Mouse (Mus musculus): ENCODE measurements around the gene Cbfa2t2. TPM values are rescaled to one million over a fixed set of nuclear protein-coding genes. Genes with fewer than 3 reads are reported as not detected.

Gene Cbfa2t2
- total RNA-seq, 2 experiments from 2014 or later, result 2.9 to 8.5 TPM

DNA sequence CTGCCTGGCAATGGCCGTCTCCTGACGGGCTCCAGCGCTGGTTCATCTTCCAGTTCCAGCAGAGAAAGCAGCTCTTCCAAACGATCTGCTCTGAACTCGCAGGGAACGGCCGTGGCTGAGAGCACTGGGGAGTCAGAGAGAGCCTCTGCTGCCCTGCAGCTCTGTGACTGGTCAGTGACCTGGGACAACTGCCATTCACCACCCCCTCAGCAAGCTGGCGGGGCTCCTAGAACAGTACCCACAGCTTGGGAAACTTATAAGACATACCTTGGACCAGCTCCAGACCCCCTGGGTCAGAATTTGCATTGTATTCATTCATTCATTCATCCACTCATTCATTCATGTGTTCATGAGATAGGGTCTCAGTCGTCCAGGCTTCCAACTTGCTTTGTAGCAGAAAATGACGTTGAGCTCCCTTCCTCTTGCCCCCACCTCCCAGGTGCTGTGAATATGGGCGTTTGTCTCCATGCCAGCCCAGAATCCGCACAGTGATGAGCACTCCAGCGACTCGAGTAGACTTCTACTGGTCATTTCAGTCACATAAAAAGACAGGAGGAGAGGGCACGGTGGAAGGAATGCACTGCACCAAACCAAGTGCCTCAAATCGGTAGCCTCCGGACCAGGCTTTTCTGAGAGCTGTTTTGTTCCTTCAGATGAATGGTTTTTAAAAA, 148.8 kb downstream of the Cbfa2t2 start:
- ATAC-seq (replicated peaks; ENCODE audit: low FRiP score, poor library complexity, severe bottlenecking), result no peak

DNA sequence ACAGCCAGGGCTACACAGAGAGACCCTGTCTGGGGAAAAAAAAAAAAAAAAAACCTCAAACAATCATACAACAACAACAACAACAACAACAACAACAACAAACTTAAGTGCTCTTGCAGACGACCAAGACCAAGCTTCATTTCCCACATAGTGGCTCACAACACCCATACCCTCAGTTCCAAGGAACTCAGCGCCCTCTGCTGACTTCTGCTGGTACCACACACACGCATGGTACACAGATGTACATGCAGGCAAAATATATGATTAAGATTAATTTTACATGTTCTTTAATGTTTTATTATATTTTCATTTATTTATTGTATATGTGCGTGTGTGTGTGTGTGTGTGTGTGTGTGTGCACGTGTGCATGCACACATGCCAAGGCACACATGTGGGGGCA, 150.1 kb downstream of the Cbfa2t2 start:
- ATAC-seq (replicated peaks; ENCODE audit: low FRiP score, poor library complexity, severe bottlenecking), result no peak

Other genes with a start within 250 kb of the Cbfa2t2 start
- gene Bpifb1, start 245.7 kb upstream of the Cbfa2t2 start, total RNA-seq (2015; ENCODE audit: low replicate concordance), result not detected in 2 replicates
- not detected in 2 replicates for gene Bpifb1, start 245.7 kb upstream of the Cbfa2t2 start, total RNA-seq (2017; ENCODE audit: low replicate concordance)
- not detected in 2 replicates for gene Bpifb5, start 212.7 kb upstream of the Cbfa2t2 start, total RNA-seq (2015; ENCODE audit: low replicate concordance)
- not detected in 2 replicates for gene Bpifb5, start 212.7 kb upstream of the Cbfa2t2 start, total RNA-seq (2017; ENCODE audit: low replicate concordance)
- not detected in 2 replicates for gene Bpifb9a, start 178.6 kb upstream of the Cbfa2t2 start, total RNA-seq (2015; ENCODE audit: low replicate concordance)
- gene Bpifb9a, start 178.6 kb upstream of the Cbfa2t2 start, total RNA-seq (2017; ENCODE audit: low replicate concordance), result not detected in 2 replicates
- not detected in 2 replicates for gene Bpifb9b, start 129.3 kb upstream of the Cbfa2t2 start, total RNA-seq (2015; ENCODE audit: low replicate concordance)
- gene Bpifb9b, start 129.3 kb upstream of the Cbfa2t2 start, total RNA-seq (2017; ENCODE audit: low replicate concordance), result not detected in 2 replicates
- 5.9 and 13.1 TPM in 2 replicates for gene Cdk5rap1, start 63.5 kb upstream of the Cbfa2t2 start, total RNA-seq (2015; ENCODE audit: low replicate concordance)
- gene Cdk5rap1, start 63.5 kb upstream of the Cbfa2t2 start, total RNA-seq (2017; ENCODE audit: low replicate concordance), result 12.7 and 21.5 TPM in 2 replicates
- not detected in 2 replicates for gene Snta1, start 28.4 kb upstream of the Cbfa2t2 start, total RNA-seq (2015; ENCODE audit: low replicate concordance)
- gene Snta1, start 28.4 kb upstream of the Cbfa2t2 start, total RNA-seq (2017; ENCODE audit: low replicate concordance), result 0.17 and 0.56 TPM in 2 replicates
- gene 1700003F12Rik, start 110.6 kb downstream of the Cbfa2t2 start, total RNA-seq (2015; ENCODE audit: low replicate concordance), result not detected in 2 replicates
- gene 1700003F12Rik, start 110.6 kb downstream of the Cbfa2t2 start, total RNA-seq (2017; ENCODE audit: low replicate concordance), result not detected in 2 replicates
- gene Actl10, start 115.3 kb downstream of the Cbfa2t2 start, total RNA-seq (2015; ENCODE audit: low replicate concordance), result not detected in 2 replicates
- not detected in 2 replicates for gene Actl10, start 115.3 kb downstream of the Cbfa2t2 start, total RNA-seq (2017; ENCODE audit: low replicate concordance)
- gene Necab3, start 122.4 kb downstream of the Cbfa2t2 start, total RNA-seq (2015; ENCODE audit: low replicate concordance), result 0.63 TPM in 1 of 2 replicates, not detected in the other
- gene Necab3, start 122.4 kb downstream of the Cbfa2t2 start, total RNA-seq (2017; ENCODE audit: low replicate concordance), result 11.6 TPM in 1 of 2 replicates, not detected in the other
- gene E2f1, start 133.4 kb downstream of the Cbfa2t2 start, total RNA-seq (2015; ENCODE audit: low replicate concordance), result 6.7 and 11.1 TPM in 2 replicates
- gene E2f1, start 133.4 kb downstream of the Cbfa2t2 start, total RNA-seq (2017; ENCODE audit: low replicate concordance), result 5.5 and 7.0 TPM in 2 replicates
- gene Pxmp4, start 167.2 kb downstream of the Cbfa2t2 start, total RNA-seq (2015; ENCODE audit: low replicate concordance), result 9.0 and 9.6 TPM in 2 replicates
- 7.5 and 11.2 TPM in 2 replicates for gene Pxmp4, start 167.2 kb downstream of the Cbfa2t2 start, total RNA-seq (2017; ENCODE audit: low replicate concordance)
- 6.9 and 11.0 TPM in 2 replicates for gene Zfp341, start 176.8 kb downstream of the Cbfa2t2 start, total RNA-seq (2015; ENCODE audit: low replicate concordance)
- 6.4 TPM in 2 replicates for gene Zfp341, start 176.8 kb downstream of the Cbfa2t2 start, total RNA-seq (2017; ENCODE audit: low replicate concordance)
- 6.7 TPM in 1 of 2 replicates, not detected in the other for gene 4930519P11Rik, start 177.0 kb downstream of the Cbfa2t2 start, total RNA-seq (2015; ENCODE audit: low replicate concordance)
- gene 4930519P11Rik, start 177.0 kb downstream of the Cbfa2t2 start, total RNA-seq (2017; ENCODE audit: low replicate concordance), result 1.8 TPM in 1 of 2 replicates, not detected in the other
- gene Chmp4b, start 215.2 kb downstream of the Cbfa2t2 start, total RNA-seq (2015; ENCODE audit: low replicate concordance), result 28.0 and 35.7 TPM in 2 replicates
- gene Chmp4b, start 215.2 kb downstream of the Cbfa2t2 start, total RNA-seq (2017; ENCODE audit: low replicate concordance), result 47.3 and 59.0 TPM in 2 replicates